Mouse (Mus musculus) midbrain, embryonic 15.5 days (tissue): Measurements from ENCODE around the gene Gjb1. TPM values are rescaled to one million over a fixed set of nuclear protein-coding genes. Genes with fewer than 3 reads are reported as not detected.
"Not testable (repeated sequence)": the region's sequence is repeated elsewhere in the genome, so short reads cannot be mapped to it uniquely, and the experiment has no call there.

Experiments used
- ATAC-seq: fragments of 200-750 bp; cut with Nextera tagmentation; replicated peaks from 2 replicates; pipeline ENCODE4 v1.8.0; 2017; ENCODE audit warnings: moderate TSS enrichment
- H3K27ac ChIP-seq: fragments of 300-500 bp; sonication (generic); 2 replicates; pipeline ENCODE4 v1.5.1; 2015; ENCODE audit warnings: mild to moderate bottlenecking, inconsistent platforms
- H3K27me3 ChIP-seq: fragments of 300-500 bp; sonication (generic); replicated peaks from 2 replicates; pipeline ENCODE4 v1.6.1; 2015; ENCODE audit warnings: inconsistent platforms
- H3K36me3 ChIP-seq: fragments of 300-500 bp; sonication (generic); replicated peaks from 2 replicates; pipeline ENCODE4 v1.6.1; 2015; ENCODE audit warnings: inconsistent platforms
- H3K4me1 ChIP-seq: fragments of 300-500 bp; sonication (generic); 2 replicates; pipeline ENCODE4 v1.6.1; 2015; ENCODE audit warnings: inconsistent platforms
- H3K4me2 ChIP-seq: fragments of 300-500 bp; sonication (generic); 2 replicates; pipeline ENCODE4 v1.6.1; 2015; ENCODE audit warnings: inconsistent platforms, mild to moderate bottlenecking, moderate library complexity
- H3K4me3 ChIP-seq: fragments of 300-500 bp; sonication (generic); 2 replicates; pipeline ENCODE4 v1.5.1; 2015; ENCODE audit warnings: mild to moderate bottlenecking, inconsistent platforms
- H3K9ac ChIP-seq: fragments of 300-500 bp; sonication (generic); 2 replicates; pipeline ENCODE4 v1.6.1; 2015; ENCODE audit warnings: mild to moderate bottlenecking, inconsistent platforms
- H3K9me3 ChIP-seq: fragments of 300-500 bp; sonication (generic); 2 replicates; pipeline ENCODE4 v1.6.1; 2016; ENCODE audit warnings: inconsistent platforms
- WGBS: fragments of 180-500 bp; shearing (Covaris S2); methylation state at CpG from one replicate; pipeline ENCODE4 v1.1.7; 2015; ENCODE audit warnings: mixed read lengths; 5-methylcytosine and 5-hydroxymethylcytosine counted together
- polyA plus RNA-seq: library from polyadenylated mRNA; unstranded; fragments of >200 nt; fragmentation: Nextera tagmentation; extraction: Ambion mirVana; gene quantifications from 2 replicates; pipeline ENCODE4 v1.2.1, GENCODE M21; 2015

Gene Gjb1
- 1.0 and 1.1 TPM in 2 replicates for polyA plus RNA-seq

- no peak for ATAC-seq
- WGBS: 85% methylated on average over 7 of the region's 7 CpGs
- Histone ChIP-seq H3K9ac (no peak within 1 kb of the TSS), H3K4me2 (no peak within 1 kb of the TSS), H3K27me3 (no peaks in the 10 kb centered on the region), H3K4me1 (no peaks in the 10 kb centered on the region), H3K36me3 (no peaks in the 10 kb centered on the region), H3K9me3 (no peaks in the 10 kb centered on the region), H3K27ac (no peak within 1 kb of the TSS), H3K4me3 (no peak within 1 kb of the TSS)
These were observed at the start of gene Gjb1 for GRCm38 (mm10) chrX:101376190-101376968. Gene Gjb1, plus strand, starts transcription at chrX:101376378.

GRCm38 (mm10) chrX:101329372-101330028, 46.7 kb upstream of the Gjb1 start:
- WGBS: 28% methylated on average over 10 of the region's 10 CpGs
- no peak for ATAC-seq
- Histone ChIP-seq H3K9me3 (no peaks in the 10 kb centered on the region), H3K9ac (no peak overlapping the region), H3K4me3 (no peak overlapping the region), H3K4me1 (peaks cover 3% of the 10 kb centered on the region; the same call in 1 of the 2 replicates), H3K27me3 (no peaks in the 10 kb centered on the region), H3K36me3 (no peaks in the 10 kb centered on the region), H3K4me2 (no peak overlapping the region), H3K27ac (peak overlapping the region; percentile 69)

GRCm38 (mm10) chrX:101332031-101332374, 44.2 kb upstream of the Gjb1 start:
- Histone ChIP-seq H3K4me1 (peaks cover 3% of the 10 kb centered on the region; the same call in 1 of the 2 replicates), H3K4me2 (peak overlapping the region; percentile 47), H3K9ac (peak overlapping the region; percentile 27; the same call in 1 of the 2 replicates), H3K27ac (peak overlapping the region; percentile 93), H3K9me3 (no peaks in the 10 kb centered on the region), H3K4me3 (peak overlapping the region; percentile 32), H3K27me3 (no peaks in the 10 kb centered on the region), H3K36me3 (no peaks in the 10 kb centered on the region)
- peak; percentile 53 for ATAC-seq
- WGBS: 52% methylated on average over 9 of the region's 9 CpGs

GRCm38 (mm10) chrX:101332375-101333211, 43.6 kb upstream of the Gjb1 start:
- Histone ChIP-seq H3K36me3 (no peaks in the 10 kb centered on the region), H3K9ac (peak overlapping the region; percentile 27), H3K27me3 (no peaks in the 10 kb centered on the region), H3K4me2 (peak overlapping the region; percentile 47), H3K27ac (peak overlapping the region; percentile 93), H3K4me3 (peak overlapping the region; percentile 32), H3K9me3 (no peaks in the 10 kb centered on the region), H3K4me1 (peaks cover 3% of the 10 kb centered on the region; the same call in 1 of the 2 replicates)
- ATAC-seq: peak; percentile 97
- WGBS: 18% methylated on average over 31 of the region's 49 CpGs

- no peak overlapping the region for H3K9ac ChIP-seq
- no peak overlapping the region for H3K27ac ChIP-seq
- H3K4me1 ChIP-seq: peaks cover 3% of the 10 kb centered on the region; the same call in 1 of the 2 replicates
- no peak for ATAC-seq
- H3K4me3 ChIP-seq: no peak overlapping the region
- no peaks in the 10 kb centered on the region for H3K9me3 ChIP-seq
- no peak overlapping the region for H3K4me2 ChIP-seq
- 93% methylated on average over 5 of the region's 5 CpGs for WGBS
- no peaks in the 10 kb centered on the region for H3K27me3 ChIP-seq
- H3K36me3 ChIP-seq: no peaks in the 10 kb centered on the region
These were observed 41.6 kb upstream of the Gjb1 start for GRCm38 (mm10) chrX:101334606-101335005.

GRCm38 (mm10) chrX:101338666-101339065, 37.5 kb upstream of the Gjb1 start:
- H3K27ac ChIP-seq: no peak overlapping the region
- no peak overlapping the region for H3K9ac ChIP-seq
- H3K27me3 ChIP-seq: no peaks in the 10 kb centered on the region
- H3K4me2 ChIP-seq: no peak overlapping the region
- no peak overlapping the region for H3K4me3 ChIP-seq
- H3K9me3 ChIP-seq: no peaks in the 10 kb centered on the region
- no peak for ATAC-seq
- H3K4me1 ChIP-seq: no peaks in the 10 kb centered on the region
- 46% methylated on average over 4 of the region's 4 CpGs for WGBS
- no peaks in the 10 kb centered on the region for H3K36me3 ChIP-seq

- not testable (repeated sequence) for H3K9me3 ChIP-seq, H3K9ac ChIP-seq, H3K4me3 ChIP-seq, H3K4me2 ChIP-seq, ATAC-seq, H3K4me1 ChIP-seq, H3K27me3 ChIP-seq, H3K27ac ChIP-seq, H3K36me3 ChIP-seq
- 65% methylated on average over 2 of the region's 2 CpGs for WGBS
These were observed 33.3 kb upstream of the Gjb1 start for GRCm38 (mm10) chrX:101342837-101343236.

GRCm38 (mm10) chrX:101345456-101345855, 30.7 kb upstream of the Gjb1 start:
- no peak for ATAC-seq
- Histone ChIP-seq H3K9ac (no peak overlapping the region), H3K36me3 (no peaks in the 10 kb centered on the region), H3K4me1 (no peaks in the 10 kb centered on the region), H3K4me3 (no peak overlapping the region), H3K27me3 (no peaks in the 10 kb centered on the region), H3K27ac (no peak overlapping the region), H3K4me2 (no peak overlapping the region), H3K9me3 (no peaks in the 10 kb centered on the region)
- whole genome bisulfite sequencing: 91% methylated on average over 2 of the region's 2 CpGs

- 53% methylated on average over 4 of the region's 4 CpGs for WGBS
These were observed 29.7 kb upstream of the Gjb1 start for GRCm38 (mm10) chrX:101346475-101346874.

GRCm38 (mm10) chrX:101351188-101351587, 25.0 kb upstream of the Gjb1 start:
- Histone ChIP-seq H3K4me2 (no peak overlapping the region), H3K36me3 (no peaks in the 10 kb centered on the region), H3K27ac (no peak overlapping the region), H3K4me3 (no peak overlapping the region), H3K9me3 (no peaks in the 10 kb centered on the region), H3K9ac (no peak overlapping the region), H3K27me3 (no peaks in the 10 kb centered on the region), H3K4me1 (no peaks in the 10 kb centered on the region)
- WGBS: 61% methylated on average over 4 of the region's 4 CpGs
- ATAC-seq: no peak

More at GRCm38 (mm10) chrX:101346475-101346874, 29.7 kb upstream of the Gjb1 start:
- H3K27ac ChIP-seq: no peak overlapping the region
- H3K36me3 ChIP-seq: no peaks in the 10 kb centered on the region
- H3K4me2 ChIP-seq: no peak overlapping the region
- H3K4me1 ChIP-seq: no peaks in the 10 kb centered on the region
- H3K27me3 ChIP-seq: no peaks in the 10 kb centered on the region
- H3K4me3 ChIP-seq: no peak overlapping the region
- no peaks in the 10 kb centered on the region for H3K9me3 ChIP-seq
- ATAC-seq: no peak
- no peak overlapping the region for H3K9ac ChIP-seq

- ATAC-seq, H3K27ac ChIP-seq, H3K9ac ChIP-seq, H3K27me3 ChIP-seq, H3K36me3 ChIP-seq, H3K4me1 ChIP-seq, H3K9me3 ChIP-seq, H3K4me3 ChIP-seq, H3K4me2 ChIP-seq: not testable (repeated sequence)
- WGBS: 60% methylated on average over 4 of the region's 4 CpGs
These were observed 17.3 kb upstream of the Gjb1 start for GRCm38 (mm10) chrX:101358902-101359301.

- Histone ChIP-seq H3K9ac (no peak overlapping the region), H3K4me2 (no peak overlapping the region), H3K27ac (no peak overlapping the region), H3K4me1 (no peaks in the 10 kb centered on the region), H3K4me3 (no peak overlapping the region), H3K27me3 (no peaks in the 10 kb centered on the region), H3K36me3 (no peaks in the 10 kb centered on the region), H3K9me3 (no peaks in the 10 kb centered on the region)
- whole genome bisulfite sequencing: 77% methylated on average over 7 of the region's 7 CpGs
- no peak for ATAC-seq
These were observed 7.2 kb upstream of the Gjb1 start for GRCm38 (mm10) chrX:101369001-101369400.
